Mouse (Mus musculus) cerebellum, adult 2 months (tissue): ENCODE data around the gene Prox1.

Source experiments
- CTCF ChIP-seq: fragments of 200-500 bp; IDR thresholded peaks from 2 replicates; pipeline ENCODE4 v1.5.1; 2011; ENCODE audit warnings: low read depth, mild to moderate bottlenecking, control low read depth, low read length, moderate library complexity, borderline replicate concordance; ENCODE audit not compliant: insufficient read depth
- POLR2A ChIP-seq: fragments of 200-500 bp; IDR thresholded peaks from 2 replicates; pipeline ENCODE4 v1.6.1; 2011; ENCODE audit warnings: low read length, control low read depth, borderline replicate concordance; ENCODE audit not compliant: insufficient read depth

- TF ChIP-seq CTCF (no peak), POLR2A (no peak)
These were observed 13.1 kb upstream of the Prox1 start for GRCm38 (mm10) chr1:190183574-190183973.
